Mouse (Mus musculus) testis, adult 10 weeks (tissue): ENCODE measurements around the gene Ros1. TPM values are rescaled to one million over a fixed set of nuclear protein-coding genes. Genes with fewer than 3 reads are reported as not detected.

Experiments
- polyA plus RNA-seq: library from polyadenylated mRNA; stranded (reverse); fragments of 350-450 nt; fragmentation: Illumina TruSeq; extraction: RNeasy Lipid Tissue Mini Kit (QIAGEN cat#74804); gene quantifications from one replicate; pipeline ENCODE4 v1.2.3, GENCODE M21; 2014; ENCODE audit warnings: low read depth, low replicate concordance

Gene Ros1
- polyA plus RNA-seq = 1.0 TPM

GRCm38 (mm10) chr10:52194957-52195852 lies at the start of gene Ros1:
Gene Ros1 (minus strand): TSS chr10:52195244.

GRCm38 (mm10) chr10:52233301-52233968 lies 38.4 kb upstream of the Ros1 start, which contains the start of gene Dcbld1:
Gene Dcbld1 (plus strand): TSS chr10:52233619.

GRCm38 (mm10) chr10:52022413-52023212 lies 172.4 kb downstream of the Ros1 start, which contains the start of gene Vgll2:
Gene Vgll2 (plus strand): TSS chr10:52022502.

Other genes with a start within 250 kb of the Ros1 start
- not detected for gene Vgll2, start 172.7 kb downstream of the Ros1 start, polyA plus RNA-seq
- gene Dcbld1, start 38.4 kb upstream of the Ros1 start, polyA plus RNA-seq = 4.3 TPM
- not detected for gene Gm26741, start 163.5 kb upstream of the Ros1 start, polyA plus RNA-seq
- gene Gopc, start 186.9 kb upstream of the Ros1 start, polyA plus RNA-seq = 34.3 TPM
- 0.20 TPM for gene Nepn, start 193.7 kb upstream of the Ros1 start, polyA plus RNA-seq
- gene Nus1, start 222.3 kb upstream of the Ros1 start, polyA plus RNA-seq = 40.9 TPM